Mouse (Mus musculus) ES-E14 (cell line): ENCODE measurements around the gene Fbxw5.

ENCODE experiments used
- CHD2 ChIP-seq: IDR thresholded peaks from 2 replicates; pipeline ENCODE4 v1.6.1; 2014; ENCODE audit warnings: mild to moderate bottlenecking, low read depth, low read length, inconsistent platforms
- HCFC1 ChIP-seq: IDR thresholded peaks from 2 replicates; pipeline ENCODE4 v1.6.1; 2012; ENCODE audit warnings: low read length, inconsistent platforms, borderline replicate concordance; ENCODE audit not compliant: insufficient read depth
- MAFK ChIP-seq: IDR thresholded peaks from 2 replicates; pipeline ENCODE4 v1.6.1; 2014; ENCODE audit warnings: mild to moderate bottlenecking, low read depth, low read length, inconsistent platforms; ENCODE audit not compliant: insufficient read depth
- ZC3H11A ChIP-seq: IDR thresholded peaks from 2 replicates; pipeline ENCODE4 v1.6.1; 2012; ENCODE audit warnings: low read depth, mild to moderate bottlenecking, inconsistent platforms, low read length, borderline replicate concordance
- ZNF384 ChIP-seq: IDR thresholded peaks from 2 replicates; pipeline ENCODE4 v1.6.1; 2012; ENCODE audit warnings: low read depth, low read length, inconsistent platforms

- TF ChIP-seq CHD2 (no peak), ZC3H11A (no peak), ZNF384 (no peak), MAFK (no peak), HCFC1 (no peak)
Observed at GRCm38 (mm10) chr2:25463630-25464029, 36.9 kb upstream of the Fbxw5 start.
